Mouse (Mus musculus): ENCODE measurements around the gene Rfc1. TPM values are rescaled to one million over a fixed set of nuclear protein-coding genes. Genes with fewer than 3 reads are reported as not detected.

Gene Rfc1
- polyA plus RNA-seq, 1 experiment: 15.1 TPM

Other genes starting within 250 kb of the Rfc1 start
- gene Tmem156, start 243.5 kb downstream of the Rfc1 start, polyA plus RNA-seq (2012; rRNA removed): 0.22 and 0.30 TPM in 2 replicates
- gene Klhl5, start 228.1 kb downstream of the Rfc1 start, polyA plus RNA-seq (2012; rRNA removed): 45.3 and 60.6 TPM in 2 replicates
- gene Wdr19, start 136.0 kb downstream of the Rfc1 start, polyA plus RNA-seq (2012; rRNA removed): 5.8 and 8.4 TPM in 2 replicates
- gene Klb, start 12.6 kb upstream of the Rfc1 start, polyA plus RNA-seq (2012; rRNA removed): 12.5 and 17.1 TPM in 2 replicates
- gene Rpl9, start 55.8 kb upstream of the Rfc1 start, polyA plus RNA-seq (2012; rRNA removed): 480 and 495 TPM in 2 replicates
- gene Lias, start 55.8 kb upstream of the Rfc1 start, polyA plus RNA-seq (2012; rRNA removed): 19.9 and 21.3 TPM in 2 replicates
- 15.1 and 17.0 TPM in 2 replicates for gene Ugdh, start 100.3 kb upstream of the Rfc1 start, polyA plus RNA-seq (2012; rRNA removed)
- not detected in 2 replicates for gene Gm43552, start 157.2 kb upstream of the Rfc1 start, polyA plus RNA-seq (2012; rRNA removed)
- 230 and 254 TPM in 2 replicates for gene Smim14, start 201.5 kb upstream of the Rfc1 start, polyA plus RNA-seq (2012; rRNA removed)
- gene Ube2k, start 201.6 kb upstream of the Rfc1 start, polyA plus RNA-seq (2012; rRNA removed): 21.0 and 25.2 TPM in 2 replicates